Mouse (Mus musculus) neural tube, embryonic 14.5 days (tissue): Measurements from ENCODE around the gene Nkd1. TPM values are rescaled to one million over a fixed set of nuclear protein-coding genes. Genes with fewer than 3 reads are reported as not detected.

Experiments
- ATAC-seq: fragments of 200-750 bp; cut with Nextera tagmentation; 2 replicates; pipeline ENCODE4 v1.8.0; 2017; ENCODE audit warnings: low read depth, mild to moderate bottlenecking, moderate TSS enrichment, moderate library complexity
- H3K27ac ChIP-seq: fragments of 300-500 bp; sonication (generic); 2 replicates; pipeline ENCODE4 v1.5.1; 2014; ENCODE audit warnings: low read depth, mild to moderate bottlenecking, control low read depth, low read length, moderate library complexity, mixed read lengths
- H3K27me3 ChIP-seq: fragments of 300-500 bp; sonication (generic); 2 replicates; pipeline ENCODE4 v1.6.1; 2014; ENCODE audit warnings: low read length; ENCODE audit not compliant: control insufficient read depth, insufficient read depth
- H3K36me3 ChIP-seq: fragments of 300-500 bp; sonication (generic); 2 replicates; pipeline ENCODE4 v1.6.1; 2014; ENCODE audit warnings: low read length, mixed read lengths; ENCODE audit not compliant: control insufficient read depth, insufficient read depth
- H3K4me1 ChIP-seq: fragments of 300-500 bp; sonication (generic); 2 replicates; pipeline ENCODE4 v1.6.1; 2014; ENCODE audit warnings: low read length; ENCODE audit not compliant: control insufficient read depth, insufficient read depth
- H3K4me2 ChIP-seq: fragments of 300-500 bp; sonication (generic); 2 replicates; pipeline ENCODE4 v1.6.1; 2014; ENCODE audit warnings: mild to moderate bottlenecking, low read depth, low read length, control low read depth
- H3K4me3 ChIP-seq: fragments of 300-500 bp; sonication (generic); 2 replicates; pipeline ENCODE4 v1.5.1; 2014; ENCODE audit warnings: low read depth, low read length, control low read depth, mixed read lengths
- H3K9ac ChIP-seq: fragments of 300-500 bp; sonication (generic); replicated peaks from 2 replicates; pipeline ENCODE4 v1.6.1; 2014; ENCODE audit warnings: low read depth, mild to moderate bottlenecking, control low read depth, low read length, mixed read lengths
- H3K9me3 ChIP-seq: fragments of 300-500 bp; sonication (generic); 2 replicates; pipeline ENCODE4 v1.6.1; 2016; ENCODE audit warnings: low read length; ENCODE audit not compliant: control insufficient read depth
- WGBS: fragments of 180-500 bp; shearing (Covaris S2); extraction: QIAGEN DNeasy Blood & Tissue Kit; methylation state at CpG from one replicate; pipeline ENCODE4 v1.1.7; 2014; 5-methylcytosine and 5-hydroxymethylcytosine counted together
- polyA plus RNA-seq: library from polyadenylated mRNA; unstranded; fragments of >200 nt; fragmentation: Nextera tagmentation; extraction: Ambion mirVana; gene quantifications from 2 replicates; pipeline ENCODE4 v1.2.1, GENCODE M21; 2014

The Nkd1 gene
- polyA plus RNA-seq = 29.9 and 38.4 TPM in 2 replicates

GRCm38 (mm10) chr8:88520985-88521527, at the start of gene Nkd1:
Nkd1 (plus strand) TSS chr8:88521354.
- peak within 1 kb of the TSS; percentile 80 for H3K9ac ChIP-seq
- WGBS = 0% methylated on average over 49 of the region's 67 CpGs
- H3K4me3 ChIP-seq = peak within 1 kb of the TSS; percentile 72
- no peaks in the 10 kb centered on the region for H3K27me3 ChIP-seq
- H3K4me2 ChIP-seq = peak within 1 kb of the TSS; percentile 80
- H3K4me1 ChIP-seq = peaks cover 15% of the 10 kb centered on the region; the same call in 1 of the 2 replicates
- no peaks in the 10 kb centered on the region for H3K36me3 ChIP-seq
- H3K27ac ChIP-seq = no peak within 1 kb of the TSS; the same call in 1 of the 2 replicates
- H3K9me3 ChIP-seq = no peaks in the 10 kb centered on the region
- peak; percentile 88 for ATAC-seq

GRCm38 (mm10) chr8:88481290-88481689, 39.9 kb upstream of the Nkd1 start:
- no peak overlapping the region for H3K4me2 ChIP-seq

GRCm38 (mm10) chr8:88488391-88488829, 32.7 kb upstream of the Nkd1 start:
- no peak overlapping the region for H3K27ac ChIP-seq
- H3K4me3 ChIP-seq = no peak overlapping the region
- no peaks in the 10 kb centered on the region for H3K36me3 ChIP-seq
- no peak overlapping the region for H3K4me2 ChIP-seq
- peaks cover 4% of the 10 kb centered on the region; the same call in 1 of the 2 replicates for H3K4me1 ChIP-seq
- H3K9me3 ChIP-seq = no peaks in the 10 kb centered on the region
- no peak; the same call in 1 of the 2 replicates for ATAC-seq
- no peak overlapping the region for H3K9ac ChIP-seq
- 3% methylated on average over 5 of the region's 5 CpGs for WGBS
- no peaks in the 10 kb centered on the region for H3K27me3 ChIP-seq

More at GRCm38 (mm10) chr8:88481290-88481689, 39.9 kb upstream of the Nkd1 start:
- no peak for ATAC-seq
- no peak overlapping the region for H3K9ac ChIP-seq
- no peak overlapping the region for H3K27ac ChIP-seq
- H3K4me1 ChIP-seq = no peaks in the 10 kb centered on the region
- H3K27me3 ChIP-seq = no peaks in the 10 kb centered on the region
- H3K9me3 ChIP-seq = no peaks in the 10 kb centered on the region
- H3K4me3 ChIP-seq = no peak overlapping the region
- no peaks in the 10 kb centered on the region for H3K36me3 ChIP-seq
- 53% methylated on average over 4 of the region's 4 CpGs for WGBS

GRCm38 (mm10) chr8:88494076-88494475, 27.1 kb upstream of the Nkd1 start:
- Histone ChIP-seq H3K27ac (no peak overlapping the region), H3K4me1 (peaks cover 3% of the 10 kb centered on the region; the same call in 1 of the 2 replicates), H3K9ac (no peak overlapping the region), H3K4me2 (no peak overlapping the region), H3K4me3 (no peak overlapping the region), H3K27me3 (no peaks in the 10 kb centered on the region), H3K36me3 (no peaks in the 10 kb centered on the region), H3K9me3 (no peaks in the 10 kb centered on the region)
- 88% methylated on average over 2 of the region's 2 CpGs for WGBS
- no peak for ATAC-seq

- H3K4me1 ChIP-seq = peaks cover 3% of the 10 kb centered on the region; the same call in 1 of the 2 replicates
- H3K36me3 ChIP-seq = no peaks in the 10 kb centered on the region
- H3K27ac ChIP-seq = no peak overlapping the region
- H3K4me3 ChIP-seq = no peak overlapping the region; the same call in 1 of the 2 replicates
- no peaks in the 10 kb centered on the region for H3K27me3 ChIP-seq
- WGBS = 4% methylated on average over 11 of the region's 11 CpGs
- peak; percentile 61; the same call in 1 of the 2 replicates for ATAC-seq
- peak overlapping the region; percentile 26 for H3K4me2 ChIP-seq
- no peaks in the 10 kb centered on the region for H3K9me3 ChIP-seq
- H3K9ac ChIP-seq = 0 out of 2 replicates have a peak overlapping the region, but pooled peaks have one; percentile 29
These were observed 25.9 kb upstream of the Nkd1 start for GRCm38 (mm10) chr8:88495071-88495805.

- Histone ChIP-seq H3K4me3 (no peak overlapping the region), H3K9me3 (no peaks in the 10 kb centered on the region), H3K4me2 (no peak overlapping the region), H3K4me1 (no peaks in the 10 kb centered on the region), H3K9ac (no peak overlapping the region), H3K36me3 (no peaks in the 10 kb centered on the region), H3K27me3 (no peaks in the 10 kb centered on the region), H3K27ac (no peak overlapping the region)
- no peak for ATAC-seq
- 75% methylated on average over 3 of the region's 3 CpGs for WGBS
These were observed 19.0 kb upstream of the Nkd1 start for GRCm38 (mm10) chr8:88502143-88502542.

GRCm38 (mm10) chr8:88506981-88507380, 14.2 kb upstream of the Nkd1 start:
- Histone ChIP-seq H3K4me1 (no peaks in the 10 kb centered on the region), H3K4me2 (no peak overlapping the region), H3K36me3 (no peaks in the 10 kb centered on the region), H3K4me3 (no peak overlapping the region), H3K27ac (no peak overlapping the region), H3K27me3 (no peaks in the 10 kb centered on the region), H3K9ac (no peak overlapping the region), H3K9me3 (no peaks in the 10 kb centered on the region)
- ATAC-seq = no peak
- 88% methylated on average over 5 of the region's 5 CpGs for WGBS

GRCm38 (mm10) chr8:88511061-88511460, 10.1 kb upstream of the Nkd1 start:
- WGBS = 93% methylated on average over 5 of the region's 5 CpGs
- Histone ChIP-seq H3K4me3 (no peak overlapping the region), H3K27me3 (no peaks in the 10 kb centered on the region), H3K4me2 (no peak overlapping the region), H3K36me3 (no peaks in the 10 kb centered on the region), H3K9me3 (no peaks in the 10 kb centered on the region), H3K9ac (no peak overlapping the region), H3K27ac (no peak overlapping the region), H3K4me1 (0 out of 2 replicates have a peak, but pooled peaks cover 4% of the 10 kb centered on the region)
- no peak for ATAC-seq
